Mouse (Mus musculus): ENCODE data around the gene Polrmt.

DNA sequence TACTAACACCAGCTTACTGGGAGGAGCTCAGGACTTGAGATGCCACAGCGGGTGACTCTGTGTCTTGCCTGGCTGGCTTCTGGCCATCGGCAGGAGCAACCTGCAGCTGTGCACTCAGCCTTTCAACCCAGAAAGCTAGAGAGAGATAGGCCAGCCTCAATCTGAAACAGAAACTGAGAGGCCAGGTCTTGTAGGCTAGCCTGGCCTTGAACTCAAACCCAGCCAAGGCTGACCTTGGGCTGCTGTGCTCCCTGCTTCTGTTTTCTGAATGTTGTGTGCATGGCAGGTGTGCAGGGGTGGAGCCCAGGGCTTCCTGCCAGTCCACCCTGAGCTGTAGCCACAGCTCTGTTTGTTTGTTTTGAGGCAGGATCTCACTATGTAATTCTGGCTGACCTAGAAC lies 26.8 kb upstream of the Polrmt start:
- TF ChIP-seq POLR2A (IDR thresholded peaks at IDR 0.05; ENCODE audit: insufficient read depth, low read depth, low read length): no peak
- no peak for TF ChIP-seq CTCF (IDR thresholded peaks at IDR 0.05; ENCODE audit: insufficient read depth, low read depth, low read length)

Measured in olfactory bulb, adult 2 months (tissue).